Mouse (Mus musculus): ENCODE data around the gene Mrgpra6.

DNA sequence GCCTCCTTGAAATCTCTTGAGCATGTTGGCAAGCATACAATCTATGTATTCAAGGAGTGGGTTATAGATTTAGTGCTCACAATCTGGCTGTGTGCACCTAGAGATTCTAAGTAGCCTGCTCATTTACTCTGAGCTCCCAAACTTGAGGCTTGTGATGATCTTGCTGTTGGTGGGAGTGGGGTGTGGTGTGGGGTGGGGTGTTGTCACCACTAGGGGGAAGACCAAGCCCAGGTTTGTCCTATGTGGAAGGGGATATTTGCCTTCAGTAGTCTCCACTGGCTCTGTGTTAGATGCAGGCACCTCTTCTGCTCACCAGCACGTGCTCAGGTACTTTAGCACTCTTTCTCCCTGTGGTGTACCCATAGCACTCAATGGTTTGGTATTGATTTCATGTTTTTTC is 9.4 kb downstream of the Mrgpra6 start:
- TF ChIP-seq CTCF (IDR thresholded peaks at IDR 0.05; ENCODE audit: low read depth, low read length): no peak
- no peak for TF ChIP-seq GATA1 (IDR thresholded peaks at IDR 0.05; ENCODE audit: borderline replicate concordance, low read length)
- TF ChIP-seq GATA2 (IDR thresholded peaks at IDR 0.05; ENCODE audit: borderline replicate concordance, low read depth, low read length): no peak
